Mouse (Mus musculus) neural tube, embryonic 10.5 days (tissue): ENCODE results near the gene Smg9.
A peak's percentile ranks its signal among the peaks of the same experiment; 100 is the strongest.

Source experiments
- DNase-seq: peaks from one replicate; pipeline ENCODE4 v3.0.0-alpha.2; 2017; ENCODE audit warnings: low spot score; ENCODE audit errors: extremely low spot score

The Smg9 gene

DNA sequence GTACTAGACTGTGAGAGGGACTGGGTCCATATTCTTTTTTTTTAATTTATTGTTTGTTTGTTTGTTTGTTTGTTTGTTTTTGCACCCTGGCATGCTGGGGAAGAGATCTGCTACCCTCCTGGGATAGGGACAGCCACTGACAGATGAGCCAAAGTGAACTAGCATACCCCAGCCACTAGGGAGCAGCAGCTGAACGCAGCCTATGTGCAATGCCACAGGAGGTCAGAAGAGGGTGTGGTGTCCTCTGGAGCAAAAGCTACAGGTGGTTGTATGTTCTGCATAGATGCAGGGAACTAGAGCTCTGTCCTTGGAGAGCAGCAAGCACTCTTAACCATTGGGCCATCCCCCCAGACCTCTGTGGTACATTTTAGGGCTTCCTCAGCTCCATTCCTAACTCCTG is 42.4 kb downstream of the Smg9 start:
- peak; percentile 45 for DNase-seq

GRCm38 (mm10) chr7:24442313-24442712 is 42.9 kb downstream of the Smg9 start:
- no peak for DNase-seq

GRCm38 (mm10) chr7:24445266-24445926 is 46.0 kb downstream of the Smg9 start:
- no peak for DNase-seq

DNA sequence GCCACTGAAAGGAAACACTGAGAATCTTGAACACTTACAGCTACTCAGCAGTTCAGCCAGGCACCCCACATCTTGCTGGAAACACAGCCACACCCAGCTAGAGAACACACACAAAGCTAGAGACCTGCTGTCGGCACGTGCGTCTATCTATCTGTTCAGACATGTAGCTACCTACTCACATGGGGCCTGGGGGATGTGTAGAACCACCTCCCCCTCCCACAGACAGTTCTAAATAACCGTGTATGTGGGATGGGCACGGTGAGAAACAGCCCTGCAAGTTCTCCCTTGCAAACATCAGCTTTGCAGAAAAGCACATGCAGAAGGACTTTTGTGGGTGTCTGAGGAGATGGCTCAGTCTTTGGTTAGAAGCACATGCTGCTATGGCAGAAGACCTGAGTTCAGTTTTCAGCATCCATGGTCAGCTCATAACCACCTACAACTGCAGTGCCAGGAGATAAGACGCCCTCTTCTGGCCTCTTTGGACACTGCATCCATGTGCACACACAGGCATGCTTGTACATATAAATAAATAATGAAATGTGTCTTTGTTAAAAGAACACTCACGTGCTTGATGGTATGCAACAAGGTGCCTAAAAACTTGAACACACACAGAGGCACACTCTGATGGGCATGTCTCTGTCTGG is 47.4 kb downstream of the Smg9 start:
- no peak for DNase-seq

DNA sequence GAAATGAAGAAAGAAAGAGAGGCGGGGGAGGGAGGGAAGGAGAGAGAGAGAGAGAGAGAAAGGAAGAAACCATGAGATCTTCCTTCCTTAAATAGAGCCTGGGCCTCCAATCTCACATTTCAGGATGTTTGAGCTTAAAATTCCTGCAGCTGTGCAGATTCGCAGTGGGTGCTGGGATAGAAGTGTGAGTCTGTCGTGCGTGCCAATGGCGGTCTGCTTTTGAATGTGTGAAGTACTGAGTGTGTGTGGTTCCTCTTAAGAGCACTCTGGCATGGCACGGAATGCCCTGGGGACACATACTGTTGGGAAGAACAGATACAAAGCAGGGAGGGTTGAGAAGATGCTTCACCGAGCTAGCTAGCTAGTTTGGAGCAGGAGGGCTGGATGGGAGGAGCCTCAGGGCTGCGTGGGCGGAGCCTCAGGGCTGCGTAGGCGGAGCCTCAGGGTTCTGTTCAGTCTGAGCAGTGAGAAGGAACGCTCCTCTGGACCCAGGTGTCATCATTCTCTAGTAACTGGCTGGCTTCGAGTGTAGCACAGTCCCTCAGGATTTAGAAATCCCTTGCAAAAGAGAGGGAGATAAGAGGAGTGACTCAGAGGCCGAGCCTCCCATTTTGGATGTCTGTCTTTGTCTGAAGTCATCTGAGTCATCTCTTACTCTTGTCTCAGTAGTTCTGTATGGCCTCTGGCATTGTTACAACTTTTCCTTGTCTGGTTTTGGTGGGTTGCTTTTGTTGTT is 49.5 kb downstream of the Smg9 start:
- DNase-seq, result no peak

DNA sequence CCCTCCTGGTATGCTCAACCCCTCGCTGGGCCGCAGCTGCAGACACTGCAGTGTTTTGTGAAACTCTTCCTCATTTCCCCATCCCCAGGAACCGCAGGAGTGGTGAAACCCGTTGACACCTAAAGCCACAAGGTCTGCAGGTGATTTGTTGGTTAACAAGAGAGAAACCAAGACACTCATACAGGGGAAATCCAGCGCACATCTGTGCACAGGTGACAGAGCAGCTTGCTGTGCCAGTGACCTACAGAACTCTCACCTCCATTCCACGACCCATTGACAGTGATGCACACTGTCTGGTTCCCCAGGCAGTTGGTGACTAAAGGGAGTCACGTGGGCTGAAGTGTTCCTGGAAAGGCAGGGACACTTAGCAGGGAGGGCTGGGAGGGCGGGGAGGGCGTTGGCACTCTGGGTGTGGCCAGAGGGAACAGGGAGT is 51.2 kb downstream of the Smg9 start:
- no peak for DNase-seq

DNA sequence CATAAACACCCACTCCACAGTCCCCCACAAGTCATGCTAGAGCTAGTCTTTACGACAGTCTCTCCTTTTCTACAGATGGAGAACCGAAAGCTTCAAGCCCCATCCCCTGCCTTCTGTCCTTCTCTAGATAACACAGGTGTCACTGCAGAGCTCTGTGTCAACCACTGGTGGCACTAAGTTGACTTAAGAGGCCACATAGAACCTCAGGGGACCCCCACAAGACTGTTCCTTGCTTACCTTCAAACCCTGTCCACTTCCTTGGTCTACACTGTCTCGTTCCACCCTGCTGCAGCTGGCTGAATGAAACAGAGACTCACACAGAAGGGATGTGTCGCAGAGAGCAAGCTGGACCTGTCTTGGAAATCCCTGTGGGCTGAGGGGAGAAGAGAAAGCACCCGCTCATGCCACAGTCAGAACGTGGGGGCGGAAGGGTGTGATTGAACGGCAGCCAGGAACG is 52.5 kb downstream of the Smg9 start, which contains the start of gene Irgc1:
Gene Irgc1 (minus strand): TSS at position 443 of the 457 bp plus-strand sequence.
- no peak for DNase-seq

DNA sequence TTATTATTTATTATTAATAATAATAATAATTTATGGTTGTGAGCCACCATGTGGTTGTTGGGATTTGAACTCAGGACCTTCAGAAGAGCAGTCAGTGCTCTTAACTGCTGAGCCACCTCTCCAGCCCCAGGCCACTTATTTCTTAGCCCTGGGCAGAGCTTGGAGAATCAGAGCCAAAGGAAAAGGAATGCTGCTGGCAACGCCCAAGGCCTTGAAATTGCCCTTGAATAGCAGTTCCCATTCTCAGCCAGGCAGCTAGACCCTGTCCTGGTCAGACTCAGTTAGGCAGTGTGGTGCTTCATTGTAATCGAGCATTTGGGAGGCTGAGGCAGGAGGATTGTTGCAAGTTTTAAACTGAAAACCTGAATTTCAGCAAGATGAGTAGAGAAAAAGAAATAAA is 54.8 kb downstream of the Smg9 start:
- no peak for DNase-seq

GRCm38 (mm10) chr7:24455726-24456125 is 56.3 kb downstream of the Smg9 start:
- DNase-seq, result no peak

- no peak for DNase-seq
These were observed 58.4 kb downstream of the Smg9 start for GRCm38 (mm10) chr7:24457726-24458370.

GRCm38 (mm10) chr7:24459440-24459839 is 60.0 kb downstream of the Smg9 start:
- DNase-seq, result no peak

DNA sequence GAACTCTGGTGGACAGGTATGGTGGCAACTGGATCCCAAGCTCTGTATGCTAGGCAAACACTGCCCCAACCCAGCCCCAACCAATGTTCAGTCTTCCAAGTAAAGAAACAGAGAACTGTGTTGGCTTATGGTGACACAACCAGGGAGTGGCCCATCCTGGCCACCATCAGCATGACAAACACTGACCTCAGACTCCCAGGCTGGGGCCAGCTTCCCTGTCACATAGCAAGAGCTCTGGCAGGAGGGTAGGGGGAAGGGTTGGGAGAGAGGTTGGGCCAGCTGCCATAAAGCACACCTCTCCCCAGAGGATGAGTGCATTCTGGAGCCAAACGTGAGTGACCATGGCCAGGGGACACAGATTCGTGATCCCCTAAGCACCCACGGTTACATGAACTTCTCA is 60.4 kb downstream of the Smg9 start:
- DNase-seq, result no peak

DNA sequence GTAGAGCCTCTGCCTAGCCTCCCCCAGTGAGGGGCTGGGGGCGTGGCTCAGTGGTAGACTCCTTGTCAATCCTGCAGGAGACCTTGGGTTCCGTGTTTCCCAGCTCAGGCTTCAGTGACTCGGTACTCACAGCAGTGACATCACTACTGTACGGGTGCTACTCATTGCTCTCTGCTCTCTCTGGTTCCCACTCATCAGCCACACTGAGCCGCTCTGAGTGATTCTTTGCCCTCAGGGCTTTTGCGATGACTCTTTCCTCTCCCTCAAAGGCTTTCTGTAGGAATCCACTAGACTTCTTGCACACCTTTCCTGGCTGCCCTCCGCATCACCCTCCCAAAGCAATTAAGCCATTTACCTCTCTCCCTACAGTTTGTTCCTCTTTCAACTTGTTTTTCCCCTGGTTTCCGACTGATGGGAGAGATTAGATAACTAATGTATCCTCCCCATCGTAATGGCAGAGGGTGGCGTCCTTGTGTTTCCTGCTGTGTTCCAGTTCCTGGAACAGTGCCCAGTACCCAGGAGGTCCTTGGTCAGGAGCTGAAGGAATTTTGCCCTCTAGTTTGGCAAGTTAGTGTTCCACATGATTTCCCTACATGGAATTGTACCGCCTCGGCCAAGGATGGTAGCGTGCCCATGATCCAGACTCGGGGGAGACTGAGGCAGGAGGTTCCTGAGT is 62.1 kb downstream of the Smg9 start:
- no peak for DNase-seq

DNA sequence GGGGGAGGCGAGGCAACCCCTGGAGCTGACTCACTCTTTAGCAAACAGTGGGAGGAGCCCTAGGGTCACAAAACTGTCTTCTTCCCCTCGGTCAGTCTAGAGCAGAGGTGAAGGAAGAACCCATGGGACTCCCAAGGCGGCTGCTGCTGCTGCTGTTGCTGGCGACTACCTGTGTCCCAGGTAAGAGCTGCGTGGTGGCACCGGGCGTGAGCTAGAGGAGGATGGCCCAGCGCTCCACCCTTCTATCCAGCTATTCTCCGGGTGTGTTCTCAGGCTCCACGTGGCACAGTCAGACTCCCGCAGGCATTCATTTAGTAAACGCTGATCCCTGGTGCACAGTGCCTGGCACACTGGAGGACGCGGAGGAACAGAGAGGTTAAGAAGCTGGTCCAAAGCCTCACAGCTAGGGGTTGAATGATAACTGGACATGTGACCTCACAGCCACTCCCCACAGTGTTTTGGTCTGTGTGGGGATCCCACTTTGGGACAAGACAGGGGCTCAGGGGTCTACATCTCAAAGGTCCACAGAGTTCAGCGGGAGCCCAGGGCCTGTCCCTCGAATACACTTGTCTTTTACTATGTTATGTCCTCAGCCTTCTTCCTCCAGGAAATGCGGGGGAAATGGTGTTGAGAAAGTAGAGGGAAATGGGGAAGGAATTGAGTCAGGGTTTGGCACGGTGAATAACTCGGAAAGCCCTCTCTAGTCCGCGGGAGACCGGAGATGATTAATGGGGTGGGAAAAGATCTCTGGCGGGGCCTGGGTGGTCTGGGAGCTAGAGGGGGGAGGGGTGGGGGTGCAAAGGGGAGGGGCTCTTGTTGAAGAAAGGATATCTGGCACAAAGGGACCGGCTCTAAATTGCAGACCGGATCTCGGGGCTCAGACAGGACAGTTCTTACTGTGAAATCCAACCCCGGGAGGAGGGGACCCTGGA is 63.2 kb downstream of the Smg9 start, which contains the start of gene Plaur:
Gene Plaur (plus strand): TSS at position 97 of the 932 bp plus-strand sequence.
- peak; percentile 61 for DNase-seq

- DNase-seq, result no peak
These were observed 67.4 kb downstream of the Smg9 start for GRCm38 (mm10) chr7:24466835-24467234.

DNA sequence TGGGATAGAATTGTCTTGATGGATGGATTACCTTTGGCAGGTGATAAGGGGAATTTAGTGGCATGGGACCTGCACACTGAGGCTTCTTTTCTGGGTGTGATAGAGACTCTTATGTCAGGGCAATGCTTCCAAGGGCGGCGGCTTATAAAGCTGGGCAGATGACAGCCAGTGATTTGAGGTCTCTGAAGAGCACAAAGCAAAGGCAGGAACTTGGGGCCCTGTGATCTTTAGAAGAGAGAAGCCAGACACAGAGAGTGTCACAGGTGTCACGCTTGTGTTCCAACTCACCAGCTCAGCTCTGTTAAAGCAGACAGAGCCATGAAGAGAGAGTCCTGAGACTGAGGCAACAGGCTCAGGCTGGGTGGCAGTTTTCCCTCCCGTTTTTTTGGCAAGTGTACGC is 68.5 kb downstream of the Smg9 start:
- DNase-seq, result no peak

- DNase-seq, result no peak
These were observed 69.7 kb downstream of the Smg9 start for GRCm38 (mm10) chr7:24469126-24469525.

DNA sequence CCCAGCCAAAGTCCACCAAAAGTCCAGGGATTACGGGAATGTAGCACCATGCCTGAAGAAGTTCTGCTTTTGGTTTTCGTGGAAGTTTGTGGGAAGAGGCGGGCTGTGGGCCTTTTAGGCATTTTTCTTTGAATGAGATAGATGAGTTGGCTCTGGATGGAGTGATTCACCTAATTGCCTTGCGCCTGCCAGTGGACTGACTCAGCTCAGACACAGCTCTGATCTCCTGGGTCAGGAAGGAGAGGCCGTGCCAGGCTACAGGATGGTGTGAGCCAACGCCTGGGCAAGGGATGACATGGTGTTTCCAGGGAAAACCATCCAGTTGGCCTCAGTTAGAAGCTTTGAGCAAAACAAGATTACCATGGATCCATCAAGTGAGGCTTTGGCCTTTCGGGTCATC is 70.9 kb downstream of the Smg9 start:
- no peak for DNase-seq
